Mouse (Mus musculus): ENCODE measurements at regions not wholly inside any gene's neighbourhood (a gene's known extent, or its start where the extent isn't known, plus 50 kb on each side); places are given as distances from the start of the nearest gene placed in this dataset.

GRCm38 (mm10) chr19:15611137-15611758, 335.9 kb downstream of the Psat1 start:
- TF ChIP-seq POLR2A (IDR thresholded peaks at IDR 0.05; ENCODE audit: borderline replicate concordance, low read depth, low read length) (no peak), CTCF (IDR thresholded peaks at IDR 0.05; ENCODE audit: low read depth, low read length) (no peak)
